Mouse (Mus musculus) adrenal gland, adult 8-10 months (tissue): Measurements from ENCODE around the gene Chst5. TPM values are rescaled to one million over a fixed set of nuclear protein-coding genes. Genes with fewer than 3 reads are reported as not detected.
"Not testable (repeated sequence)": the region's sequence is repeated elsewhere in the genome, so short reads cannot be mapped to it uniquely, and the experiment has no call there.

Experiments
- DNase-seq: peaks from one replicate; pipeline ENCODE4 v3.0.0; 2022
- total RNA-seq, 4 experiments: library from RNA; stranded (reverse); gene quantifications; 2 replicates each; pipeline ENCODE4 v1.2.4; 2022

Gene Chst5
- not detected for total RNA-seq

DNA sequence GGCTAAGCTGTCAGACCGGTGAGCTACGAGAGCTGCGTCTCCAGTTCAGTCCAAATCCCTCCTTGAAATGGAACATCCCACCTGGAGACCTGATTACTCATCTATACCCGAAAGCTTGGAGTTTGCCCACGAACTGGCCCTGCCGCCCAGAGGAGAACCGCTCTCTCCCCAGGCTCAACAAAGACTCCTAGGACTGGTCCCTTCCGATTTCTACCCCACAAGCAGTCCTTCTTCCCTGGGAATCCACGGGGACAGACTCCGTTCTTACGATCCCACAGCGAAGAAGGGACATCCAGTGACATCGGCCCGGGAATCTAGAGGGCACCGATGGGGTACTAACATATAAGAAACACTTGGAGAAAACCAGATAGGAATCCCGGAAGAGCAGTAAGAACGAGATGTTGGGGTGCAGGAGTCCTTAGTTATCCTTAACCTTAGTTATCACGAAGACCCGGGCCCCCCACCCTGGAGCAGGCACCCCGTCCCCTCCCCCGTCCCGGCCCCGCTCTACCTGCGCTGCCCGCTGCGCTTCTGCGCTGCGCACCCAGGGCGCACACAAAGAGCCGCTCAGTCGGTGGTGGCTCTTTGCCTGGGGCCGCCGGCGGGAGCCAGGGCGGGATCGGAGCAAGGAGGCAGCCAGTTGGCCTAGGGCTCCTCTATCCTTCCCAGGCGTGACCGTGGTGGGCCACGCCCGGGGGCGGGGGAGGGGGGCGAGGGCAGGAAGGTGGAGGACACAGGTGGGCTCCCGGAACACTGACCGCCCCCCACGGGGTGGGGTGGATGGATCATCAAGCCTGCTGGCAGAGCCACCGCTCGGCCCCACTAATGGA lies at the start of gene Chst5:
Gene Chst5, minus strand, starts transcription at position 827 of the 830 bp plus-strand sequence.
- no peak for DNase-seq

DNA sequence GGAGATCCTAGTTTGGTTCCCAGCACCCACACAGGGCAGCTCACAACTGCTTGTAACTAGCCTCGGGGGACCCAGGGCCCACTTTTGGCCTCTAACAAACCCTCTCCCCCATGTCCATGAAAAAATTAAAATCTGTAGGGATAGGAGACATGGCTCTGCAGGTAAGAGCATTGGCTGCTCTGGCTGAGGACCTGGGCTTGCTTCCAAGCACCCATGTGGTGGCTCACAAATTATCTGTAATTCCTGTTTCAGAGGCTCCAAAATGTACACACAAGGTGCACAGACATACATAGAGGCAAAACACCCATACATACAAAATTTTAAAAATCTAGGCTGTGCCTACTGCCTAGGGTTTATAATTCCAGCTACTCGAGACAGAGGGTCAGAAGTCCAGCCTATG lies 47.0 kb upstream of the Chst5 start:
- no peak for DNase-seq

DNA sequence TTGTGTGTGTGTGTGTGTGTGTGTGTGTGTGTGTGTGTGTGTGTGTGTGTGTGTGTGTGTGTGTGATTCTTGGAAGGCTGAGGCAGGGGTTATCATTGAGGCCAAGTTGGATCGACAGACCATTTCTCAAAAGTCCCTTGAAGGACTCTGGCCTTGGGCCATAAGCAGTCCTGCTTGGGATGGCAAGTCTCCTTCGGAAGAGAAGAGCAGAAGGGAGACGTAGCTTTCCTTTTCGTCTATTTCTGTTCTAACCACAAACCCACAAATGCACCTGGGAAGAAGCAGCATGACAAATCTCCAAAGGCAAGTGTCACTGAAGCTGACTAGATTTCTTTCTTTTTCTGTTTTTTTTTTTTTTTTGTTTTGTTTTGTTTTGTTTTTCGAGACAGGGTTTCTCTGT lies 45.6 kb upstream of the Chst5 start:
- no peak for DNase-seq

DNA sequence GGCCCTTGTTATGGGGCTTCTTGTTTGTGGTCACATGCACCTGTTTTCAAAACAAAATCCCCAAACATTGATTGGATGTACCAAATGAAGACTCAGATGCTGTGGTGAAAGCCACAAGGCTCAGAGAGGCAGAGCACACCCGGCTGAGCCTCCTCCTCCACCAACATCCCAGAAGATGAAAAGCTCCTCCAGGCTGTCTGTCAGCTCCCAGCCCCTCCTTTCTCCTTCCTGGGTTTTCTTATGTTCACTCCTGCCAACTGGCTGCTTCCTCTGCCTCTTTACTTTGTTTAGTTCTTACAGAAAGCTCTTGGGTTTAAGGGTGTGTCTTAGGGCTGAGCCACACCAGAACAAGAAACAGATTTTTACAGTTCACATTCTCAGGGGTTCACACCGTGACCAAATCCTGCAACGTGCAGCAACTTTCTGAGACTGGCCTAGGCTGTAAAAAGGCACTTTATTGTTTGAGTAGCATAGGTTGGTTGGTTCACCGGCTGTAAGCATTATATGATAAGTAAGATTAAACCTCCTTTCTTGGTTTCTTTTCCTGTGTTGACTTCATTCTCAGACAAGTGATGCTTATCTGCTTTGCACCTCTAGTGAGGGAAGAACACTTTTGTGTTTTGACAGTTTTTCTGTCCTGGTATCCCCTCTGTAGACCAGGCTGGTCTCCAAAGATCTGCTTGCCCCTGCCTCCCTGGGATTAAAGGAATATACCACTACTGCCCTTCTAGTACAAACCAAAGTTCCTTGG lies 44.8 kb upstream of the Chst5 start:
- DNase-seq: no peak

DNA sequence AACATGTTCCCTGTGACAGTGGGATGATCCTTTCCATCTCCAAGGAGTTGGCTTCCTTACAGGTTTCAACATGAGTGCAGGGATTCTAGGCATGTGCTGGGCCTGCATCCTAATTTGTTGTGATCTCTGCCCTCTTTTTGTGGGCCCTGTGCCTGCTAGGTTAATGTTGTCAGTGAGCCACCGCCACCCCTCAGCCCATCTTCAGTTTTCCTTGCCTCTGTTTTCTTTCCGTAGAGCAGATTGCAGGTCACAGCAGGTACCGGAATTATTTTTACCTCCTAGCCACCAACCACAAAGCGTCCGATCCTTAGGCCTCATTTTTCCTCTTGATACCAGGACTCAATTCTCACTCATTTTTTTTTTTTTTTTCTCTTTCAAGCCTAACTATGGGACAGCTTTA lies 41.7 kb upstream of the Chst5 start:
- no peak for DNase-seq

DNA sequence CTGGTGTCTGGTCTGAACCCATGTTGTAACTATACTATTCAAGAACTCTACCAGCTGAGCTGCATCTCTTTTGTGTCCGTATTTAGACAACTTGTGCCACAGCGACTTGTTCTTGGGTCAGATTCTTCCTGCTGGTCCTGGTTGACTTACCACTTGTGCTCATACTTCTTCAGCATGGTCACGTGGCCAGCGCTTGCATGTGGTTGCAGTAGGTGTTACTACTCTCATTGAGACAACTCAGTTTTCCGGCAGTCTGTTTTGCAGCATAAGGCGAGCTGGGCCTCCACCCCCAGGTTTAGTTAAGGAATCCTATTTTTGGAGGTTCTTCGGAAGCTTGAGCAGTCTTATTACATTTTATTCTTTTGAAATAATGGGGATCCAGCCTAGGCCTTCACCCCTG lies 41.1 kb upstream of the Chst5 start:
- DNase-seq: no peak

DNA sequence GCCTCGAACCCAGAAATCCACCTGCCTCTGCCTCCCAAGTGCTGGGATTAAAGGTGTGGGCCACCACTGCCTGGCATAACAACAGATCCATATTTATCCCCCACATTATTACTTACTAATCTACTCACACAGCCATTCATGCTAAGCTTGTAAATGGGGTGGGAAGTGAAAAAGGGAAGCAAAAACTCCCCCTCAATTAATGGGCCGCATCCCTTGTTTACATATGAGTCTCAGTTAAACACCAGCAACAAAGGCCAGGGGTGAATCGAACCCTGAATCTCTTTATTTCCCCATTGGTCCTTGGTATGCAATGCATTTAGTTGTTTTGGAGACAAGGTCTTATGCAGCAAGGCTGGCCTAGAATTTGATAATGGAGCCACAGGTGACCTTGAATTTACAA lies 40.6 kb upstream of the Chst5 start:
- no peak for DNase-seq

DNA sequence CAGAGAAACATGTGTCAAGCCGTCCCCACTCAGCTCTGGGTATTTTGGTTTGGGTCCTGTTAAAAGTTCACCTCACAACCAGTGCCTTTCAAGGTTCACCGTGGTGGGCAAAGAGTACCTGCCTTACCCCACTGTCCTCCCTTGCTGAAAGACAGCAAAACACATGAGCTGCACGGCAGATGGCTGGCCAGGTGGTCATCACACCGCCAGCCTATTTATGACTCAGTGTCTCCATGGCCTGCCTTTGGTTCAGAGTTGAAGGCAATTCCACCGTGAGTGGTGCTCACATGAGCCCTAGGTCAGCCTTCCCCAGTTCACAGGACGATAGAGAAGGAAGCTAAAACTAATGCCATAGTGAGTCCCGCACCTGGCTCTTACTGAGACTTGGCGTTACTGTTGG lies 37.7 kb upstream of the Chst5 start:
- DNase-seq: no peak

DNA sequence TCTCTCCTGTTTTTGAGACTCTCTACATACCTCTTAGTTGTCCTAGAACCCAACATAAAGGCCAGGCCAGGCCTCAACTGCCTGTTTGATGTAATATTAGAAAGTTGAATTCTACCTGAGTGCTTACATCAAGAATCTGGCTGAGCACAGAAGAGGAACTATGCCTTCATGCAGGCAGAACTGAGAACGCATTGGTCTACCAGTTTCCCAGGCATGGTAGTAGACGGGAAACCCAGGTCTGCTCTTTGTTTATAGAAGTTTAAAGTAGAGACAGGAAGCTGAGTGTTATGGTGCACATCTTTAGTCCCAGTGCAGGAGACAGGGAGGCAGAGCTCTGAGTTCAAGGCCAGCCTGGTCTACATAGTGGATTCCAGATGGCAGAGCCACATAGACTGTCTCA lies 36.9 kb upstream of the Chst5 start:
- no peak for DNase-seq

DNA sequence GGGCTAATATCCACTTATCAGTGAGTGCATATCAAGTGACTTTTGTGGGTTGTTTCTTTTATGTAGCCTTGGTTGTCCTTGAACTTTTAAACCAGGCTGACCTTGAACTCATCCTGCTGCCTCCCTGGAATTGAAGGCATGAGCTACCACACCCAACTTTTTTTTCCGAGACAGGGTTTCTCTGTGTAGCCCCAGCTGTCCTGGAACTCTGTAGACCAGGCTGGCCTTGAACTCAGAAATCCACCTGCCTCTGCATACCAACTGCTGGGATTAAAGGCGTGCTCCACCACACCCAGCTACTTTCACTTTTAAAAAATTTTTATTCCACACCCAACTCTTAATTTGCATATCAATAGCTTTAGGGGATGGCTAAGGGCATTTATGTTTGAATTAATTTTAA lies 33.3 kb upstream of the Chst5 start:
- no peak for DNase-seq

DNA sequence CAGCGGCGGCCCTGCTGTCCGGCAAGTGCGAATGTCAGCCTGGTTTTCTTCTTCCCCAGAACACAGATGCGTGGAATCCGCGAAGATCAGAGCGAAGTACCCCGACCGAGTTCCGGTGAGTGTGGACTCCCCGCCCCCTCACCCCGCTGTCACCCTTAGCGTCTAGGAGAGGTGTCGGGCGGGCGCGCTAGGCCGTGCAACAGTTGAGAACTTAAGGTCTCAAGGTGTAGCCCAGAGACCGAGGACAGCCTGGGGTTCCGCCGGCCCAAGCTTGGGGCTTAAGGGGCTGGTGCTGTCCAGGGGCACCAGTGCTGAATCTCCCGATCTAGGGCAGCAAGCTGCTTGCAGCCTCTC lies 30.8 kb upstream of the Chst5 start:
- DNase-seq: peak; percentile 38

DNA sequence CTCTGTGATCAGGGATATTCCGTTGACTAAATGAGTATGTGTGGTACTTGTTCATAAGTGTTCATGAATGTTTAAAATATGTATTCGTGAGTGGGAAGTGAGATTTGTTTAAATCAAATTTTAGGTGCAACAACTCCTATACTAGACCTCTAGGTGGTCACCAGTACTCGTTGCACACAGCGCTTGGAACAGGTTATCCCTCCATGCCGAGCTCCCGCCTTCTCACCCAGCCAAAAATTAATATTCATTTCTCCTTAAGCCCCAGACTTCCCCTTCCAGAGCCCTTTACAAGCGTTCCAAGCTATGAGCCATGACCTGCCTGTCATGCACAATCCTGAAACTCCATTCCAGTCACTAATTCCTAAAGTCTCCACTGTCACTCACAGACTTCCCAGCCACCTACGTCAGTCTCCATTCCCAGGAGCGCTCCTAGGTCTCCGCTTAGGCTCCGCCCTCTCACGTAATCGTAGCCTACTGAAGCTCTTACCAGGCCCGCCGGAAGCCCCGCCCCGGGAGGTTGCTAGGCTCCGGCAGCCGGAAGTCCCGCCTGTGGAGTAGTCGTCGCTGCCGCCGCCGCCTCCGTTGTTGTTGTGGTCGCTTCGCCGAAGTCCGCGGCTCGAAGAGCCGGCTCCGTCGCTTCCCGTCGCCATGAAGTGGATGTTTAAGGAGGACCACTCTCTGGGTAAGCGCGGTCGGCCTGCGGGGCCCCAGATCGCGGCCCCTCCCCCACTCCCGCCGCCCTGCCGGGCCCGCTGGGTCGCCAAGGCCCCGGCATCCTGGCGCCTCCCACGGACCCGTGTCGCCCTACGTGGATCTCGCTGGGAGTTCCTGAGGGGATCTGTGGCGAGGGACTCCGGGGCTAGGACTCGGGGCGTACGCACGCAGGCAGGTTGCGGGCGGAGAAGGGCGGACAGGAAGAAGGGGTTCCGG lies 30.2 kb upstream of the Chst5 start, which contains the start of gene Gabarapl2:
Gene Gabarapl2, plus strand, starts transcription at position 533 of the 930 bp plus-strand sequence.
- peak; percentile 96 for DNase-seq

DNA sequence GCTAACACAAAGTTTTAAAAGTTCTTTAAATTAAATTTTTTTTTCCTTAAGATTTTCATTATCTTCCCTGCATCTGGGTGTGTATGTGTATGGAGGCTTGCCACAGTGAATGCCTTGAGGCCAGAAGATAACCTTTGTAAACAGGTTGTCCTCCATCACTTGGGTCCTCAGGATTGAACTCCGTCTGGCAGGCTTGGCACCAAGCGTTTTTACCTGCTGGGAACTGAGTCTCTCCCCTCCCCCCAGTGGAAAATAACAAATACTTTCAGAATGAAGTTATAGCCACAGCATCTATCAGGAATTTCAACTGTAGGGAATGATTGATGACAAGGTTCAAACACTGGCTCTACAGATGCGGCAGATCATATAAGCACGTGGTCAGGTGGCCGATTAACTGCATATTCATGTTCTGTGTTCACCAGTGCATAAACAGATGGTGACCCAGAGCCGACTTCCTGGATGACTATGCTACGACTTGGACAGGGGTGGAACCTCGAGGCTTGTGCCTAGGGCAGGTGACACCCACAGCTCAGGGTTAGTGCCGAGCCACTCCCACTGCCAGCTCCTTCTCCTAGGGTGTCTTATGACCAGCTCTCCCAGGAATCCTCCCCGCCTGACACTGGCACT lies 29.4 kb upstream of the Chst5 start:
- DNase-seq: peak; percentile 60

DNA sequence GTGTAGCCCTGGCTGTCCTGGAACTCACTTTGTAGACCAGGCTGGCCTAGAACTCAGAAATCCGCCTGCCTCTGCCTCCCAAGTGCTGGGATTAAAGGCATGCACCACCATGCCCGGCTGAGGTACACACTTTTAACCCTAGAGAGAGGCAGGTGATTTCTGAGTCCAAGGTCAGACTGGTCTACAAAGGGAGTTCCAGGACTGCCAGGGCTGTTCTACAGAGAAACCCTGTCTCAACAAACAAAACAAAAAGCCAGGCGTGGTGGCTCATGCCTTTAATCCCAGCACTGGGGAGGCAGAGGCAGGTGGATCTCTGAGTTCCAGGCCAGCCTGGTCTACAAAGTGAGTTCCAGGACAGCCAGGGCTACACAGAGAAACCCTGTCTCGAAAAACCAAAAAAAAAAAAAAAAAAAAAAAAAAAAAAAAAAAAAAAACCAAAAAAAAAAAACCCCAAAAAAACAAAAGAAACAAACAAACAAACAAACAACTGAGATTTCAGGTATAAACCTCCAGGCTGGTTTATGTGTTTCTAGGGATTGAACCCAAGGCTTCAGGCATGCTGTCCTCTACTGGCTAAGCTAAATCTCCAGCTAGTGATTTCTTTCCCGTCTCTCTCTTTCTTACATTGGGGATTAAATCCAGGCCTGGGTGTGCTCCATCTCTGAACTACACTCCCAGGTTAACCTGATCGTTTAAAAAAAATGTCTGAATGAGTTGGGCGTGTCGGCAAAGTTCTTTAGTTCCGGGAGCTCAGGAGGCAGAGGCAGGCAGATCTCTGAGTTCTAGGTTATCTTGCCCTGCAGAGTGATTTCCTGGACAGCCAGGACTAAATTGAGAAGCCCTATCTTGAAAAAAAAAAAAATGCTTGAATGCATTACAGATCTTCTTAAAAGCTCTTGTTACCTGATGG lies 28.1 kb upstream of the Chst5 start:
- not testable (repeated sequence) for DNase-seq

DNA sequence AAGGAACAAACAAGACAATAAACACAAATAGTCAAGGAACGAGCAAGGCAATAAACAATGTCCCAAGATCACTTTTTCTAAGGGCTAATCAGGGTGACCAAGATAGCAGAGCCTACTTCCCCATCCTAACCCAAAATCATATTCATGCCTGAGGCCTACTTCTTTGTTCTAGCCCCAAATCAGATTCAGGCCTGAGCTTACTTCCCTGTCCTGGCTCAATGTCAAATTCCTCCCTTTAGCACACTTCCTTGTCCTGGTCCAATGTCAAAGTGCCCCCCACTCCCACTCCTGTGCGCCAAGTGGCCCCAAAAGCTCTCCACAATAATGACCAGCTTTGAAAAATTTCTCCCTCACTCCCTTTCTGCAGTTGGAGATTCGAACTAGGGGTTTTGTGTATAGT lies 26.9 kb upstream of the Chst5 start:
- no peak for DNase-seq

DNA sequence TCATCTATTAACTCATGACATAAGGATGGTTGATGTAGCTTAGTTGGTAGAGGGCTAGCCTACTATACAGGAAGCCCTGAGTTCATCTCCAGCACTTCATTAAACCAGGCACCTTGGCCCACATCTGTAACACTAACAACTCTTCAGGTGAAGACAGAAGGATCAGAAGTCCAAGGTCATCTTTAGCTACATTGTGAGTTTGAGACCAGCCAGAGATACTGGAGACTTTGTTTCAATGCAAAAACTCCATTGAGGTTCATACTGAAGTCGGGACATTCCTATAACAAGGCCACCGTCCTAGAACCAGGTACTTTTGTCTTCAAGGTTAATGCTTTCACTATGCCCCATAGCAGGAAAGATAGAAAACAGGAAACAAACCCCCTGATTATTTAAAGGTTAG lies 24.0 kb upstream of the Chst5 start:
- DNase-seq: no peak

DNA sequence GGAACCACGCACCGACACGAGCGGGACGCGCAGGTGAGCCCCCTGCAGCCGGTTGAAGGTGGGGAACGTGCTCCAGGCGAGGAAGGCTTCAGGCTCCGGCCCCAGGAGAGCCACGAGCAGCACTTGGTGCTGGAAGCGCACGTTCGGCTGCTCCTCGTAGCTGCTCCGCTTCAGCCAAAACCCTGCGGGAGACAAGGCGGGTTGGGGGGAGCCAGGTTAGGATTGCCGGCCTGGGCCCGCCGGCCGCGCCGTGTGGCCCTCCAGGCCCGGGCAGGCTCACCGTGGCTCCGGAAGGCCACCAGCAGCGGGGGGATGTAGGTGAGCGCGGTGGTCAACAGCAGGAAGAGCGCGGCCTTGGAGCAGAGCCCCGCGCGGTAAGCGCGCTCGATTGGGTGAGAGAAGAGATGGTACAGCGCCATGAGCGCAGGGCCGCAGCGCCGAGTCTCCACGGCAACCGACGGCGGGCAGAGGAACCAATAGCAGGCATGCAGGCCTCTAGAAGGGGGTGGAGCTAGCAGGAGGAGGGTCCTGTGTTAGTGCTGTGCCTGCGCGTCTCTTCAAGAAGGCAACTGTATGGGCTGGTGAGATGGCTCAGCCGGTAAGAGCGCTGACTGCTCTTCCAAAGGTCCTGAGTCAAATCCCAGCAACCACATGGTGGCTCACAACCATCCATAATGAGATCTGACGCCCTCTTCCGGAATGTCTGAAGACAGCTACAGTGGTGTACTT lies 23.3 kb upstream of the Chst5 start, which contains the start of gene Tmem231:
Gene Tmem231, minus strand, starts transcription at position 534 of the 729 bp plus-strand sequence.
- DNase-seq: peak; percentile 91

DNA sequence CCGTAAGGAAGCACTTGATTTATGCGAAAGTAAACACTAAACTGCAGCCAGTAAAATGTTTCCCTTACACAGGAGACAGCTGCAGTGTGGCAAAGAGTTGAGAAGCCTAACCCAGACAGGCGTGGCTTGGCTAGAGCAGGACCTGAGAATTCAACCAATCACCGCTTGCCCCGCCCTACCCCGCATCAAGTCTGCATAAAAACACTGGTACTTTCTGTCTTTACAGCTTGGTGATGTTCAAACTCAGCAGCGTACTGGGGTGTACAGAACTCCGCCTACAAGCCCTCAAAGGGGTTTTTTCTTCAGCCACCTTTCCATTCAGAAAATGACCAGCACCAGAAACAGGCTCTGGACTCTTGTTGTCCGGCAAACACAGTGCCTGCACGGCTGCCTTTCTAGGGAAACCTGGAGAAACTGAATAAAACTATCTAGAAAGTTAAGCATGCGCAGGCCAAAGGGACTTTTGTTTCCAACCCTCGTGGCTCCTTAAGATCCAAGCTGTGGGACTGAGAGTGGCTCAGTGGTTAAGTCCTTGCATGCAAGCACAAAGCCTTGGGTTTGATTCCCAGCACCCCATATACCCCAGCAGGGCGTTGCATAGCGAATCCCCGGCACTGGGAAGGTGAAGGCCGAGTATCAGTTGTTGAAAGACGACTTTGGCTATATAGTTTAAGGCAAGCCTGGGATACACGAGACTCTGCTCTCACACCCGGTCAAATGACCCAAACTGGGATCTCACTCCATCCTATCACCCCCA lies 22.5 kb upstream of the Chst5 start:
- DNase-seq: peak; percentile 58

DNA sequence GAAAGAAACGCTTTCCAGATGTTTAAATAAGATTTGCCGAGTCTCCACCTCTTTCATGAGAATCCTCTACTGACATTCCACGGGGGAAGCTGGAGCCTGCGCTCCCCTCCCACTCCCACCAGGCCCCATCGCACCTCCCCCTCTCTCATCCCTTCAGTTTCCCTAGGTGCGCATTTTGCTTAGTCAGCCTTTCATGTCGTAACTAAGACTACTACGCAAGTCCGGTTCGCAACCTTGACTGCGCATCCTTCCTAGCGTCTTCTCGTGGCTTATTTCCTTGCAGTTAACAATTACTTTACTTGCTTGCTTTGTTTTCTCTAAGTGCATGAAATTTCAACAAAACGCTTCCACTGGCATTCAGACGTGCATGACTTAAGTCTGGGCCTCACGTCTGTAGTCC lies 21.5 kb upstream of the Chst5 start:
- no peak for DNase-seq
